Mouse (Mus musculus) olfactory bulb, adult 2 months (tissue): ENCODE measurements at regions not wholly inside any gene's neighbourhood (a gene's known extent, or its start where the extent isn't known, plus 50 kb on each side); places are given as distances from the start of the nearest gene placed in this dataset.

ENCODE experiments used
- CTCF ChIP-seq: fragments of 200-500 bp; IDR thresholded peaks from 2 replicates; pipeline ENCODE4 v1.5.1; 2012; ENCODE audit warnings: low read depth, mild to moderate bottlenecking, low read length, moderate library complexity; ENCODE audit not compliant: insufficient read depth
- POLR2A ChIP-seq: fragments of 200-500 bp; IDR thresholded peaks from 2 replicates; pipeline ENCODE4 v1.6.1; 2012; ENCODE audit warnings: mild to moderate bottlenecking, low read depth, low read length, moderate library complexity; ENCODE audit not compliant: insufficient read depth

- TF ChIP-seq CTCF = no peak
- TF ChIP-seq POLR2A = no peak
Observed at GRCm38 (mm10) chr2:117944942-117945341, 166.7 kb upstream of the Thbs1 start.
